Mouse (Mus musculus): ENCODE data around the gene Glrx5. TPM values are rescaled to one million over a fixed set of nuclear protein-coding genes. Genes with fewer than 3 reads are reported as not detected.

Gene Glrx5
- total and polyA plus RNA-seq, 3 experiments = 38.5 to 112 (median 79.5) TPM

DNA sequence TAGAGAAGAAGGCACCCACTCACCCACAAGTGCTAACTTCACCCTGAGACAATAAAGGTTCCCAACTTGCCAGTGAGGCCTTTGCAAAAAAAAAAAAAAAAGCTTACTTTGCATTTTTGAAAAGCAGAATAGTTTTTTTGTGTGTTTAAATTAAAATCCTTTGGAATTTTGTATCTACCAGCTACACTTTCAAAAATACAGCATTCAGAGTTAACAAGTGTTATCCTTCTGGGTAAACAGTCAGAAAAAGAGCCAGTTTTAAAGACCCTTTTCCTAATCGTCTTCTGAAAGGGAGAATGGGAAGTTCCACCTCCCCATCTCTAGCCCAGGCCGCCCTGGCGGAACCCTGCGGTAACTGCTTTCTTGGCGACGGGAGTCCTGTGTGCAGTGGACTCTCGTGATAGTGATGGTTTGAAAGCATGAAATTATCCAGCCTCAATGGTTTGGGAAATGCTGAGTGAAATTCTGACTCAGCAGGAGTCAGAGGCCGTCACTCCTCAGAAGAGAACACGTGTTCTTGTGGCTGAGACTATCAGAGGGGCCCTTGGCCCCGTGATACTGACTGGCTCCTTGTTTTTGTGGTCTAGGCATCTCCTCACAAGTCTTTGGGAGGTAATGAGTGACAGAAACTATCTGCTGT, 6.4 kb upstream of the Glrx5 start:
- H3K9ac ChIP-seq (ENCODE audit: insufficient read depth, low read depth) = no peak overlapping the region
- H3K9me3 ChIP-seq (replicated peaks; ENCODE audit: low read length) = peaks cover 6% of the 10 kb centered on the region
- peak; percentile 56 for DNase-seq (ENCODE audit: extremely low read depth)
- H3K79me2 ChIP-seq (replicated peaks; ENCODE audit: control insufficient read depth, extremely low read depth, insufficient read depth, poor library complexity, severe bottlenecking) = peaks cover 12% of the 10 kb centered on the region
- H3K4me3 ChIP-seq (replicated peaks in 1 of 3; ENCODE audit: low read depth in 2 of 3, low read length in 2 of 3, poor library complexity in 1 of 3) = no peak overlapping the region
- H3K27ac ChIP-seq (ENCODE audit: insufficient read depth, low read depth) = peak overlapping the region; percentile 25
- H3K4me1 ChIP-seq (ENCODE audit: control insufficient read depth in 1 of 2, insufficient read depth in 2 of 2) = peaks cover 21 to 64% of the 10 kb centered on the region in 2 experiments
- TF ChIP-seq JUND (conservative IDR thresholded peaks at IDR 0.05; ENCODE audit: low read depth, low read length) (no peak), MAFK (IDR thresholded peaks at IDR 0.05; ENCODE audit: insufficient replicate concordance, low read length) (peak; percentile 95), ZKSCAN1 (IDR thresholded peaks at IDR 0.05; ENCODE audit: borderline replicate concordance, low read depth, low read length) (no peak), CTCF (conservative IDR thresholded peaks at IDR 0.05 in 1 of 2, IDR thresholded peaks at IDR 0.05 in 1 of 2; ENCODE audit: low read depth in 2 of 2, low read length in 2 of 2) (peak; percentile 18 to 48; a peak in 2 of 4 replicates), SIN3A (IDR thresholded peaks at IDR 0.05; ENCODE audit: low read length) (peak; percentile 17), USF2 (conservative IDR thresholded peaks at IDR 0.05; ENCODE audit: low read depth, low read length) (0 out of 2 replicates have a peak, but pooled peaks have one; percentile 9), JUN (IDR thresholded peaks at IDR 0.05; ENCODE audit: insufficient read depth, low read depth, low read length) (no peak), GABPA (IDR thresholded peaks at IDR 0.05; ENCODE audit: insufficient replicate concordance, low read depth, low read length) (no peak), E2F4 (IDR thresholded peaks at IDR 0.05; ENCODE audit: insufficient replicate concordance, low read depth, low read length) (no peak), NELFE (IDR thresholded peaks at IDR 0.05; ENCODE audit: low read depth, low read length) (no peak), USF1 (IDR thresholded peaks at IDR 0.05; ENCODE audit: low read depth, low read length) (peak; percentile 40), ZNF384 (IDR thresholded peaks at IDR 0.05; ENCODE audit: low read depth, low read length) (peak; percentile 67), MYC (IDR thresholded peaks at IDR 0.05; ENCODE audit: low read depth, low read length) (peak; percentile 71; the same call in 1 of the 2 replicates), ZC3H11A (IDR thresholded peaks at IDR 0.05; ENCODE audit: low read depth, low read length) (no peak), TBP (conservative IDR thresholded peaks at IDR 0.05; ENCODE audit: low read depth, low read length) (no peak), ZMIZ1 (IDR thresholded peaks at IDR 0.05; ENCODE audit: low read depth, low read length) (no peak), RAD21 (IDR thresholded peaks at IDR 0.05; ENCODE audit: low read depth, low read length) (no peak; the same call in 1 of the 2 replicates), RCOR1 (conservative IDR thresholded peaks at IDR 0.05; ENCODE audit: low read depth, low read length) (no peak), UBTF (IDR thresholded peaks at IDR 0.05; ENCODE audit: low read depth, low read length) (no peak), ETS1 (conservative IDR thresholded peaks at IDR 0.05; ENCODE audit: low read depth, low read length) (peak; percentile 57), PAX5 (IDR thresholded peaks at IDR 0.05; ENCODE audit: low read length) (no peak), MEF2A (IDR thresholded peaks at IDR 0.05; ENCODE audit: borderline replicate concordance, low read depth, low read length) (no peak), POLR2AphosphoS2 (IDR thresholded peaks at IDR 0.05; ENCODE audit: low read depth, low read length) (no peak), MAZ (IDR thresholded peaks at IDR 0.05; ENCODE audit: low read depth, low read length) (no peak), HCFC1 (IDR thresholded peaks at IDR 0.05; ENCODE audit: low read depth, low read length) (no peak; the same call in 1 of the 2 replicates), NRF1 (IDR thresholded peaks at IDR 0.05; ENCODE audit: low read depth, low read length) (no peak), ELF1 (IDR thresholded peaks at IDR 0.05; ENCODE audit: low read depth, low read length) (no peak), TCF12 (IDR thresholded peaks at IDR 0.05; ENCODE audit: low read depth, low read length) (no peak), IRF4 (IDR thresholded peaks at IDR 0.05; ENCODE audit: low read depth, low read length) (peak; percentile 40; the same call in 1 of the 2 replicates), POLR2A (IDR thresholded peaks at IDR 0.05; ENCODE audit: low read depth, low read length) (no peak), SMC3 (IDR thresholded peaks at IDR 0.05; ENCODE audit: low read depth, low read length) (no peak), BHLHE40 (IDR thresholded peaks at IDR 0.05; ENCODE audit: low read depth, low read length) (peak; percentile 90), KAT2A (IDR thresholded peaks at IDR 0.05; ENCODE audit: insufficient replicate concordance, low read length) (no peak), EP300 (IDR thresholded peaks at IDR 0.05; ENCODE audit: low read length) (no peak), CHD1 (IDR thresholded peaks at IDR 0.05; ENCODE audit: low read depth, low read length) (no peak), MXI1 (IDR thresholded peaks at IDR 0.05; ENCODE audit: low read depth, low read length) (peak; percentile 66; the same call in 1 of the 2 replicates), CHD2 (IDR thresholded peaks at IDR 0.05; ENCODE audit: low read length) (no peak), MAX (IDR thresholded peaks at IDR 0.05; ENCODE audit: low read length) (peak; percentile 93)
- in situ Hi-C loops (cut with MboI; ENCODE audit: low pct_ligation_motif_present, low pct_unique_long_range_greater_than_20kb, low sequenced_read_pairs) = no loop called here
- no peaks in the 10 kb centered on the region for H3K27me3 ChIP-seq (replicated peaks)
- dilution Hi-C loops (cut with MboI; ENCODE audit: extremely low pct_ligation_motif_present, extremely low pct_unique_long_range_greater_than_20kb, low sequenced_read_pairs) = no loop called here
- H3K4me2 ChIP-seq (ENCODE audit: insufficient read depth, low read depth, poor library complexity, severe bottlenecking) = peak overlapping the region; percentile 24; the same call in 1 of the 2 replicates
- H3K36me3 ChIP-seq (replicated peaks in 1 of 2; ENCODE audit: control insufficient read depth in 1 of 2, insufficient read depth in 1 of 2, low read length in 1 of 2) = peaks cover 11 to 25% of the 10 kb centered on the region in 2 experiments

Data from CH12.LX (cell line).